Mouse (Mus musculus): ENCODE data around the gene Hlcs. TPM values are rescaled to one million over a fixed set of nuclear protein-coding genes. Genes with fewer than 3 reads are reported as not detected.
"Not testable (repeated sequence)": the region's sequence is repeated elsewhere in the genome, so short reads cannot be mapped to it uniquely, and the experiment has no call there.

Gene Hlcs
- polyA plus RNA-seq, 1 experiment = 9.5 TPM

GRCm38 (mm10) chr16:94349588-94350286 is 36.4 kb upstream of the Hlcs start:
- H3K4me3 ChIP-seq (replicated peaks; ENCODE audit: extremely low read depth, low read depth, low read length) = no peak overlapping the region
- no peak for DNase-seq
- WGBS = 60% methylated on average over 11 of the region's 11 CpGs
- TF ChIP-seq CTCF (IDR thresholded peaks at IDR 0.05; ENCODE audit: insufficient read depth, low read length) (no peak), POLR2A (IDR thresholded peaks at IDR 0.05; ENCODE audit: borderline replicate concordance, extremely low read depth, low read depth, low read length) (no peak)
- no peaks in the 10 kb centered on the region for H3K4me1 ChIP-seq (ENCODE audit: control insufficient read depth, insufficient read depth, low read length)

GRCm38 (mm10) chr16:94348779-94349178 is 35.4 kb upstream of the Hlcs start:
- TF ChIP-seq CTCF (IDR thresholded peaks at IDR 0.05; ENCODE audit: insufficient read depth, low read length) = no peak
- no peak for TF ChIP-seq POLR2A (IDR thresholded peaks at IDR 0.05; ENCODE audit: borderline replicate concordance, extremely low read depth, low read depth, low read length)
- H3K4me3 ChIP-seq (replicated peaks; ENCODE audit: extremely low read depth, low read depth, low read length) = no peak overlapping the region
- WGBS = 91% methylated on average over 2 of the region's 2 CpGs
- H3K4me1 ChIP-seq (ENCODE audit: control insufficient read depth, insufficient read depth, low read length) = no peaks in the 10 kb centered on the region
- DNase-seq = no peak

GRCm38 (mm10) chr16:94347080-94347731 is 33.8 kb upstream of the Hlcs start:
- 64% methylated on average over 7 of the region's 7 CpGs for WGBS
- Histone ChIP-seq H3K4me3 (replicated peaks; ENCODE audit: extremely low read depth, low read depth, low read length) (no peak overlapping the region), H3K4me1 (ENCODE audit: control insufficient read depth, insufficient read depth, low read length) (no peaks in the 10 kb centered on the region)
- TF ChIP-seq POLR2A (IDR thresholded peaks at IDR 0.05; ENCODE audit: borderline replicate concordance, extremely low read depth, low read depth, low read length) (no peak), CTCF (IDR thresholded peaks at IDR 0.05; ENCODE audit: insufficient read depth, low read length) (no peak)
- no peak for DNase-seq

- H3K4me1 ChIP-seq (ENCODE audit: control insufficient read depth, insufficient read depth, low read length) = no peaks in the 10 kb centered on the region
- no peak overlapping the region for H3K4me3 ChIP-seq (replicated peaks; ENCODE audit: extremely low read depth, low read depth, low read length)
- 97% methylated on average over 1 of the region's 1 CpGs for WGBS
- TF ChIP-seq CTCF (IDR thresholded peaks at IDR 0.05; ENCODE audit: insufficient read depth, low read length) = no peak
- TF ChIP-seq POLR2A (IDR thresholded peaks at IDR 0.05; ENCODE audit: borderline replicate concordance, extremely low read depth, low read depth, low read length) = no peak
- no peak for DNase-seq
Measured at GRCm38 (mm10) chr16:94345733-94346132, 32.4 kb upstream of the Hlcs start.

GRCm38 (mm10) chr16:94339164-94340160 is 26.1 kb upstream of the Hlcs start:
- not testable (repeated sequence) for H3K4me3 ChIP-seq (replicated peaks; ENCODE audit: extremely low read depth, low read depth, low read length); H3K4me1 ChIP-seq (ENCODE audit: control insufficient read depth, insufficient read depth, low read length); DNase-seq
- WGBS = 90% methylated on average over 22 of the region's 22 CpGs

GRCm38 (mm10) chr16:94335656-94336055 is 22.3 kb upstream of the Hlcs start:
- H3K4me1 ChIP-seq (ENCODE audit: control insufficient read depth, insufficient read depth, low read length) = peaks cover 2% of the 10 kb centered on the region; the same call in 1 of the 2 replicates
- DNase-seq = no peak
- no peak overlapping the region for H3K4me3 ChIP-seq (replicated peaks; ENCODE audit: extremely low read depth, low read depth, low read length)
- WGBS = 46% methylated on average over 5 of the region's 5 CpGs
- TF ChIP-seq CTCF (IDR thresholded peaks at IDR 0.05; ENCODE audit: insufficient read depth, low read length) = no peak
- TF ChIP-seq POLR2A (IDR thresholded peaks at IDR 0.05; ENCODE audit: borderline replicate concordance, extremely low read depth, low read depth, low read length) = no peak

GRCm38 (mm10) chr16:94331886-94332252 is 18.5 kb upstream of the Hlcs start:
- DNase-seq = peak; percentile 77
- Histone ChIP-seq H3K4me3 (replicated peaks; ENCODE audit: extremely low read depth, low read depth, low read length) (no peak overlapping the region), H3K4me1 (ENCODE audit: control insufficient read depth, insufficient read depth, low read length) (peaks cover 2% of the 10 kb centered on the region; the same call in 1 of the 2 replicates)
- peak; percentile 98 for TF ChIP-seq CTCF (IDR thresholded peaks at IDR 0.05; ENCODE audit: insufficient read depth, low read length)
- no peak for TF ChIP-seq POLR2A (IDR thresholded peaks at IDR 0.05; ENCODE audit: borderline replicate concordance, extremely low read depth, low read depth, low read length)
- WGBS = 64% methylated on average over 5 of the region's 5 CpGs

- DNase-seq = no peak
- no peak overlapping the region for H3K4me3 ChIP-seq (replicated peaks; ENCODE audit: extremely low read depth, low read depth, low read length)
- WGBS = 80% methylated on average over 9 of the region's 9 CpGs
Measured at GRCm38 (mm10) chr16:94331233-94331885, 18.0 kb upstream of the Hlcs start.

GRCm38 (mm10) chr16:94330429-94330828 is 17.1 kb upstream of the Hlcs start:
- WGBS = 67% methylated on average over 5 of the region's 5 CpGs
- Histone ChIP-seq H3K4me3 (replicated peaks; ENCODE audit: extremely low read depth, low read depth, low read length) (peak overlapping the region; percentile 11), H3K4me1 (ENCODE audit: control insufficient read depth, insufficient read depth, low read length) (peaks cover 2% of the 10 kb centered on the region; the same call in 1 of the 2 replicates)
- TF ChIP-seq POLR2A (IDR thresholded peaks at IDR 0.05; ENCODE audit: borderline replicate concordance, extremely low read depth, low read depth, low read length) = no peak
- no peak for TF ChIP-seq CTCF (IDR thresholded peaks at IDR 0.05; ENCODE audit: insufficient read depth, low read length)
- DNase-seq = no peak

More at GRCm38 (mm10) chr16:94331233-94331885, 18.0 kb upstream of the Hlcs start:
- peaks cover 2% of the 10 kb centered on the region; the same call in 1 of the 2 replicates for H3K4me1 ChIP-seq (ENCODE audit: control insufficient read depth, insufficient read depth, low read length)
- TF ChIP-seq POLR2A (IDR thresholded peaks at IDR 0.05; ENCODE audit: borderline replicate concordance, extremely low read depth, low read depth, low read length) (no peak), CTCF (IDR thresholded peaks at IDR 0.05; ENCODE audit: insufficient read depth, low read length) (no peak)

Measured in lung, adult 2 months (tissue).